Mouse (Mus musculus) monocyte, adult 5-6 weeks (primary cell): ENCODE results near the gene Diras1. TPM values are rescaled to one million over a fixed set of nuclear protein-coding genes. Genes with fewer than 3 reads are reported as not detected.
"Not testable (repeated sequence)": the region's sequence is repeated elsewhere in the genome, so short reads cannot be mapped to it uniquely, and the experiment has no call there.

Experiments
- ATAC-seq: fragments of 153-309, 156-312 bp; replicated peaks from 2 replicates; pipeline ENCODE4 v1.8.0; 2017; ENCODE audit warnings: mild to moderate bottlenecking; ENCODE audit not compliant: low TSS enrichment, insufficient number of reproducible peaks, severe bottlenecking, poor library complexity, low FRiP score
- total RNA-seq: library from RNA; stranded (forward); fragments of 200-1000, 200-491, 200-594 nt; gene quantifications from 3 replicates; pipeline ENCODE4 v1.2.3, GENCODE M21; 2017

Gene Diras1
- total RNA-seq, 1 experiment from 2014 or later, result 0.38 TPM

DNA sequence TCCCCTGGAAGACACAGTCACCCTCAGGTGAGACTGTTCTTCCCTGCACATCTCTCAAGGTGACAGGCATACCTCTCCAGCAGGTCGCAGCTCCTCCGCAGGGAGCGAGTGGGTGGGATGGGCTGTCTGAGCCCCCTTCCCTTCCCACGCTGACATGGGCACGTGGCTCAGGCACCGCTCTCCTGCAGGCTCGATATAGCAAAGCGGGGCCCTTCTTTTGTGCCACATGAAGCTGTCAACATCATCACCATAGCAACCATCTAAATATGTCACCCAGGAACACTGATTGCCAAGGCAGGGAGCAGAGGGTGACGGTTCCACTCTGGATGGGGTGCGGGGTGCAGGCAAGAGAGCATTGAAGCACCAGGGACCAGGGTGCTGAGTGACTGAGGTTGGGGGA is 24.3 kb downstream of the Diras1 start:
- ATAC-seq, result no peak

DNA sequence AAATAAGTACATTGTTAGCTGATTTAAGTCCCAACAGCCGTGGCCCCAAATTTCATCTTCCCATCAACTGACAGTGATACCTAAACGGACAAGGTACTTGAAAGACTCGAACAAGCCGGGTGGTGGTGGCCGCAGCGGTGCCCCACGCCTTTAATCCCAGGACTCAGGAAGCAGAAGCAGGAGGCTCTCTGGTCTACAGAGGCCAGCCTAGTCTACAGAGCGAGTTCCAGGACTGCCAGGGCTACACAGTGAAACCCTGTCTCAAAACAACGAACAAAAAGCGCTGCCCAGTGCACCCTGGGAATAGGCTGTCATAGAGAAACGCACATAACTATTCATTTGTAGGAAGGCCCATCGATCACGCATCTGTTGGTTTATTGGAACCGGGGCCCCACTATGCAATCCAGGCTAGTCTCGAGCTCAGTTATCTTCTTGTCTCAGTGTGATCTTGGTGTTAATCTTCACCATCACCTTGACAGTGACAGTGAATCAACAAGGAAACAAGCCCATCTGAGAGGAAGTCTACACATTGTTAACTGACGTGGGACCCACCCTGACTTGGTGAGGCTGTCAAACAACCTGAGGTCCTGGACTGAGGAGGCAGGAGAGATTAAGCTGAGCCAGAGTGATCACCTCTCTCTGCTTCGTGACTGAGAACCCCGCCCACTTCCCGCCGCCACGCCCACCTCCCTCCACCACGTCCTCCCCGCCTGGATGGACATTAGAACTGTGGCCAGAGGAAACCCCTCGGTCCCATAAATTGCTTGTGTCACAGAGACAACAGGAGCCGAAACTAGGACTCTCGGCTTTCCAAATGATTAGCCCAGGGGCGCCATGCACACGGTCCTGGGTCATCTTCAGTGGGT is 25.0 kb downstream of the Diras1 start:
- no peak for ATAC-seq

DNA sequence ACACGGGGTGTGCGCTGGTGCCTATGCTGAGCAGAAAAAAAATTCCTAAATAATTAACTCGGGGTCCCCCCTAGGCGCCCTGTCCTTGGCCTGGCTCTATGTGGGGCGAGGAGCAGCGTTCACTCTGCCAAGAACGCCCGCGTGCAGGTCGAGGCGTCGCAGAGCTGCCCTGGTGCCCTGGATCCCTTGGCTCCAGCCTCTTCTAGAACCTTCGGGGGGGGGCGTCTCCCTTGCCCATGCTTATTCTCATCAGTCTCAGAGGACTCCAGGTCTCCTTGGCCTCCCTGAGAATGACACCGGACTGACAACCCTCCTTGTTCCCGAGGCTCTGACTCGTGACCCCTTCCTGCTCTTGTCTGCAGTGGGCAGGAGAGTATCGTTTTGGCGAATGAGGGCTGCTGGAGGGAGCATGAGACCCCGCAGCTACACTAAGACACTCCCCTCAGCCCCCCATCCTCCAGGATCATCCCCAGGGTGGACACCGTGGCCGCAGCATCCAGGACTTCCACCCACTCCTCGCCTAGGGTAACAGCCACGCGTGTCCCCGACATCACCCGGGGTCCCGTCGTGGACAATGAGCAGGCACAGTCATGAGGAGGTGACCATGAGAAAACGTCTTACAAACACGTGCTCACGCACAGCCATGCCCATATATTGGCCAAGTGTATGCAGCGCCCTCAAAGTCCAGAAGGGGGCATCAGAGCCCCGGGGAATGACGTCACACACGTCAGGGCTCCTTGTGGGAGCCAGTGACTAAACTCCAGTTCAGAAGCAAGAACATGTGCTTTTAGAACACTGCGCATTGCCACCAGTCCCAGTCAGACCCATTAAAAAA is 25.9 kb downstream of the Diras1 start:
- ATAC-seq, result peak; percentile 84

DNA sequence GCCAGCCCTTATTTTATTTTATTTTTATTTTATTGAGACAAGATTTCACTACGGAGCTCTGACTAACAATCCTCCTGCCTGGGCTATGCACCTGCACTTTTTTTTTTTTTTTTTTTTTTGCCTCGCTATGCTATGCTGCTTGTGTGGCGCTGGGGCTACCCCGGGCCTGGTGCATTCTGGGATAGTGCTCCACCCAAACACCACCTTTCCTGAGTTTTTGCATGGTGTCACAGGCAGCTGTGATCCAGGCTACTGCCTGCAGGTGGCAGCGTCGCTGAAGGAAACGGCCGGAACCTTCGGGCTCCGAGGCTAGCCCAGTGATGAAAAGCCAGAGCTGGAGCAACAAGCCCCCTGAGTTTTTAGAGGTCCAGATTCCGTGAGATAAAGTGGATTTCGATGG is 26.7 kb downstream of the Diras1 start:
- no peak for ATAC-seq

DNA sequence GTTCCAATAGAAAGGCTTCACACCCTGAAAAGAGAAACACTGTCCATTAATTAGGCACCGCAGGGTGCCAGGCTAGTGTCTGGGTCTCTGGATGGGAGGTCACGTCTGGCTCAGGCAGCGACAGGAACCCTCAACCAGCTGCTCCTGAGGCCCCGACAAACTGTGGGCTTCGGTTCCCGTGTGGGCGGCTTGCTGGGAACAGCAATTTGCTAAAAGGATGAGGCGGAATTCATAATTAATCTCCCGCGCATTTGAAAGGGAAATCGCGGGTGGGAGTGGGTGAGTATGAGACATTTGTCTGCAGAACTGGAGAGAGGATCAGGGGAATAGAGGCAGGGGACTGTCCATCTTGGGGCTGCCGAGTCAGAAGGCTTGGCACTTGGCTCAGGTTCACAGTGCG is 27.4 kb downstream of the Diras1 start:
- no peak for ATAC-seq

DNA sequence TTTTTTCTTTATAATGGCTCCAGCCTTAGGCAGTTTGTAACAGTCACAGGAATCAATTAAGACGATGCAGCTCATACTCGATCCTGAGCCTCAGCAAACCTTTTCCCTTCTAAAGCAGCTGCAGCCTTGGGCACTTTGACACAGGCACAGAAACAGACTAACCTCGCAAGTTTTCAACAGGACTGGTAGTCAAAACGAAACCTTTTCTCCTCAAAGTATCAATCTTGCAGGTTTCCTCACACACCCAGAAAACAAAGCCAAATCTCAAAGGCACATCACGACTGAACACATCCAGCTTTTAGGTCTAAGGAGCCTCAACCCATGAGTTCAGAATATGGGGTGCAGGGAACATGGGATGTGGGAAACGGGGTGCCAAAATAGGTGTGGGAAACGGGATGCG is 28.1 kb downstream of the Diras1 start:
- ATAC-seq, result no peak

DNA sequence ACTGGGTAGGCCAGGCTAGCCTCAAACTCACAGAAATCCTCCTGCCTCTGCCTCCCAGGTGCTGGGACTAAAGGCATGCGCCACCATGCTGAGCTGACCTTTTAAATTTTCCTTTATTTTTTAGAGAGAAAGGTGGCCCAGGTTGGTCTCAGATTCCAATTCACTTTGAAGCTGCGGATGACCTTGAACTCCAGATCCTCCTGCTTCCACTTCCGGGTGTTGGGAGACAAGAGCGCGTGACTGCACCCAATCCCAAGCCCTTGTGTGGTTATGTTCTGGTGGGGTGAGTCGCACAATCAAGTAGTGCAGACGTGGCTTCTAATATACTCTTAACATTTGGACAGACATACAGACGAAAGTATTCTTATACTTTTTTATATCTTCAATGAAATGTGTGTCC is 29.0 kb downstream of the Diras1 start:
- ATAC-seq, result no peak

DNA sequence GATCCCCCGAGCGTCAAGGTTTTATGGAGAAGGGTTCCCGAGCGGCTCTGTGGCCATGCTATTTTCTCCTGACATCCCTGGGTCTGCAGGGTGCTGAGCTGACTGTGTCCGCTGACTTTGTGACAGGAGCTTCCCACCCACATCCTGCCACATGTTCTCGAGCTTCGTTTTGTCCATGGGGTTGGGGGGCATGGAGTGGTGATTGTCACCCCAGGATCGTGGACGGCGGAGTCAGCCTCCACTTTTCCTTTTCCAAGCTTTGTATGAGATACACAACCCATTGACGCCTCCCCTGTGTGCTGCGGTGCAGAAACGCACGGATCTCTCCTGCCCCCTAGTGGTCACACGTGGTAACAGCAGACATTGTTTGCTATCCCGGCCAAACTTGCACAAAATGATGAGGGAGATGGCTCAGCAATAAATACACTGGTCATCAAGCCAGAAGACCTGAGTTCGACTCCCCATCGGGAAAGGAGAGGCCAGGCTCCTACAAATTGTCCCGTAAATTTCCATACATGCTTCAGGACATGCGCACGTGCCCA is 30.3 kb downstream of the Diras1 start:
- peak; percentile 67 for ATAC-seq

DNA sequence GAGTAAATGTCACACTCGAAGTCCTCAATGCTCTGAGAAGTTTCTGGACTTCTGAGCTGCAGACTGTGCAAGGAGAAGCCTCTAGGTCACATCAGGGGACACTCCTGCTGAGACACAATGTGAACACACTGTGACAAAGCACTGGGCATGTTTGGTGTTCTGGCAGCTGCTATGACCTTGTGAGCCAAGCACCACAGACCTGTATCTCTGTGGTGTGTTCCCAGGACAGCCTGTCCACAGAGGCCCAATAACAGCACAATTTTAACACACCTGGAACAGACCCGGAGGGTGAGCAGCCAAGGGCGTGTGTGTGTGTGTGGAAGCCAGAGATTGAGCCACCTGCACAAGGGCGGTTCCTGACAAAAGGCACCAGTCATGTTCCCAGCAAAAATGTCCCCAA is 30.8 kb downstream of the Diras1 start:
- ATAC-seq, result no peak

DNA sequence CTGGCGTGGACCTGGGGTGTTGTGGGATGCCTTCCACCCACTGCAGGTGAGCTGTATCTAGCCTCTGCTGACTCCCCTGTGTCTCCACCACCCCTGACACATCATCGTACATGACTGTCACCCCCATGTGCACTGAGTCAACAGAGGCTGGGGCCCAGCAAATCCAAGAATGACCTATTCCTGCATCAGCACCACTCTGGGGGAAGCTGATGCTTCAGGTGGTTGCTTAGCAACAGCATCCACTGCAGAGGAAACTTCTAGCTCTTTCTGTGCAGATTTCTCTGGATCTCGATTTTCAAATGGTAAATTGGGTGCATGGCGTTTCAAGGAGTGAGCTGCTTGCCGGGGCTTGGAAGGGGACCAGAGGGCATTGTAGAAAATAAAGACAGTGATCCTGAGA is 32.2 kb downstream of the Diras1 start:
- ATAC-seq, result no peak

DNA sequence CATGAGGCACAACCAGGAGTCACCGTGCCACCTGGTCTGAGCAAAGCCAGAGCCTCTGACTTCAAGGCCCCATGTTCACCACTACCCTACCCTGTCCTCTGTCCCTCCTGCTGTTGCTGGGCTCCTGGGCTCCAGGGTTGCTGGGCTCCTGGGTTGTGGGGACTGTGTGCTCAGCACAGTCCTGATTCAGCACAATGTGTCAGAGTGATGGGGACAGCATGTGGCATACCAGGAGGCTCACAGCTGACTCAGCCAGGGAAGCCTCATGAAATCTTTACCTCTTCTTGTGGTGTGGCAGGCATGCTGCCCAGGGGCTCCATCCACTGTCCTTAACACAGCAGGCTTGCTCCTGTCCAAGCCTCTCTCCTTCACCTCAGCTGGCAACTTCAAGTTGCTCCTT is 33.5 kb downstream of the Diras1 start:
- ATAC-seq, result no peak

DNA sequence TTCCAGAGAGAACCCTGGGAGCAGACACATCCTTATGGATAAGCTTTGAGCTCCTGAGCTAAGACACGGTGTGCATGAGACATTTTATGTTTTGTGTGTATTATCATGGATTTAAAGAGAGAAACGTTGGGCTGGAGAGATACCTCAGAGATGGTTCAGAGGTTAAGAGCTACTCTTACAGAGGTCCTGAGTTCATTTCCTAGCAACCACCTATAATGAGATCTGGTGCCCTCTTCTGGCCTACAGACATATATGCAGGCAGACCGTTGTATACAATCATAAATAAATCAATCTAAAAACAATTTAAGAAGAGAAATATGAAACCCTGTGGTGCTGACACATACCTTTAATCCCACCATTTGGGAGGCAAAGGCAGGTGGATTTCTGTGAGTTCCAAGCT is 34.5 kb downstream of the Diras1 start:
- ATAC-seq, result no peak

DNA sequence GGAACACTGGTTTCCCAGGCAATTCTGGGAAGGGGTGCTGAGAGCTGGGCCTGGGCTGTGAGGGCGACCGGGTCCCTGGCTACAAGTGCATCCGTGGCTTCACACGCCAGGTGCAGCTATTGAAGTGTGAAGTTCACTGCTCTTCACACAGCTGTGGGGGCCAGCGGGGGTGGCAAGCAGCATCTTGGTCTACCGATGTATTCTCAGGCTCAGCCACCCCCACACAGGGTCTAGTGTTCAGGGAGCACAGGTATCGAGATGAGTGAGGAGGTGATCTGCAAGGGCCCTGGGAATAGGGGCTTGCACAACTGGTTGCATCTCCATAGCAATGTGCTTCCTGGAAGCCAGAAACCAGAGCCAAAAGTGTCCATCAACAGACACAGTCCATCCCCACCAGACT is 35.1 kb downstream of the Diras1 start:
- no peak for ATAC-seq

DNA sequence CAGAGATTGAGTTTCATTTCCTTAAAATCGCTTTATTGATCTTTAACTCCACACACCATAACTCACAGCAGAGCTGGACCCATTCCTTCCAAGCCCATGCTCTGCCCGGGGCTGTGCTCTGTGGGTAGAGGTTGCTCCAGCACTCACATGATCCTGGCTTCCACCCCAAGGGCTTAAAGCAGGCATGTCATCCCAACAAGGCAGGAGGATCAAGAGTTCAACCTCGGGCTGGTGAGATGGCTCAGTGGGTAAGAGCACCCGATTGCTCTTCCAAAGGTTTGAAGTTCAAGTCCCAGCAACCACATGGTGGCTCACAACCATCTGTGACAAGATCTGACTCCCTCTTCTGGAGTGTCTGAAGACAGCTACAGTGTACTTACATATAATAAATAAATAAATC is 35.6 kb downstream of the Diras1 start:
- not testable (repeated sequence) for ATAC-seq

DNA sequence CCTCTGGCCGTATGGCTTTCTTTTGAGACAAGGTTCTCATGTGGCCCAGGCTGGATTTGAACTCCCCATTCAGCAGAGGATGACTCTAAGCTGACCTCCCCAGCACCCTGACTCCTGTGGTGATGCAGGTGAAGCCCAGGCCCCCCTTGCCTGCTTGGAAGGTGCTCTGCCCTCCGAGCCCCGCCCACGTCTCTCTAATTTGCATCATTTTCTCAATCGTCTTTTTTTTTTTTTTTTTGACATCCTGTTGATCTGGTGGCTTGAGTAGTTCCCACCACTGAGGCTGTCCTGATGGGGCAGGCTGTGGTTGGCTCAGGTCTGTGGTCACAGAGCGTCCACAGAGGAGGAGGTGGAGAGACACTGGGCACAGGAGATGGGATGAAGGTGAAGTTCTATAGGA is 36.0 kb downstream of the Diras1 start:
- ATAC-seq, result no peak

DNA sequence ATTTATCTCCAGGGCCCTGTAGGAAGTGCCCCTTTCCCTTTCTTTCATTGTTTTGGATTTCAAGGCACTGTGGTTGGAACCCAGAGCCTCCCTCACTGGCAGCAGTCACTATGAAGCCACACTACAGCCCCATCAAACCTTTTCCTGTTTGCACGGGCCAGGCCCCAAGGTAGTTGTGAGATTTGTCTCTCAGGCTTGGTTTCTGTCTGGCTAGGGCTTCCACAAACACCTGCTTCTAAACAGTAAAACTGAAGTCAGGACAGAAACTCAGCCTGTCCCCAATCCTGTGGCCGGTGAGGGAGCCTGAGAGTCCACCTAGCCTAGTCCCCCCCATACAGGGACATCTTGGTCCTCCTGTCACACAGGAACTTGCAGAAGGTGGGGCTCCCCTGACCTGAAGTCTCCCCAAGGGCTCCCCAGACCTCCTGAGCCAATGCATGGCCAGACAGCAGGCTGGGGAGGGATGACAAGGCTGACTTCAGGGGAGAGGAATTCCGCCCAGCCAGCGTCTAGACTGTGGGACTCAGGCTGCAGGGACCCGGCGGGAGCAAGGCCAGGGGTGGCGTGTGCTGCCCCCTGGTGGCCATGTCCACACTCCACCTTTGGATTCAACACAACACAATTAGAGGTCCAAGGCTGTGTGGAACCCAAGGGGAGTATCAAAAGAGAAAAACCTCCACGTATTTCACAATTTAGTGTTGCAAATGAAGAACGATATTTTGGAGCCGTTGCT is 37.6 kb downstream of the Diras1 start:
- ATAC-seq, result peak; percentile 74; the same call in 1 of the 2 replicates

DNA sequence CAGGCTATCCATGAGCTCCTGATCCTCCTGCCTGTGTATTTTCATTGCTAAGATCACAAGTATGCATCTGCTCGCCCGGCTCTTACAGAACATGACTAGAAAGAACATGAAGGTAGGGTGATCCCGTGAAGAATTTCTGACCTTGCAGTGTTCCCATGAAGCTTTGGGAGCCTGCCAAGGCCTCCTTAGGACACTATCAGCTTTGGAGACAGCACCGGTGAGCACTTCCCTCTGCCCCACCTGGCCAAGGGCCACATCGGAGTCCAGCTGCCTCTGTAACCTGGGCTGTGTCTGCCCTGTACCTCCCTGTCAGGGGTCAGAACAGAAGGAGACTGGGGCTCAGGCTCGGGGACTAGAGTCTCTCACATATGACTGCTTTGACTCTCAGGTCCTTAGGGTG is 38.7 kb downstream of the Diras1 start:
- ATAC-seq, result no peak

DNA sequence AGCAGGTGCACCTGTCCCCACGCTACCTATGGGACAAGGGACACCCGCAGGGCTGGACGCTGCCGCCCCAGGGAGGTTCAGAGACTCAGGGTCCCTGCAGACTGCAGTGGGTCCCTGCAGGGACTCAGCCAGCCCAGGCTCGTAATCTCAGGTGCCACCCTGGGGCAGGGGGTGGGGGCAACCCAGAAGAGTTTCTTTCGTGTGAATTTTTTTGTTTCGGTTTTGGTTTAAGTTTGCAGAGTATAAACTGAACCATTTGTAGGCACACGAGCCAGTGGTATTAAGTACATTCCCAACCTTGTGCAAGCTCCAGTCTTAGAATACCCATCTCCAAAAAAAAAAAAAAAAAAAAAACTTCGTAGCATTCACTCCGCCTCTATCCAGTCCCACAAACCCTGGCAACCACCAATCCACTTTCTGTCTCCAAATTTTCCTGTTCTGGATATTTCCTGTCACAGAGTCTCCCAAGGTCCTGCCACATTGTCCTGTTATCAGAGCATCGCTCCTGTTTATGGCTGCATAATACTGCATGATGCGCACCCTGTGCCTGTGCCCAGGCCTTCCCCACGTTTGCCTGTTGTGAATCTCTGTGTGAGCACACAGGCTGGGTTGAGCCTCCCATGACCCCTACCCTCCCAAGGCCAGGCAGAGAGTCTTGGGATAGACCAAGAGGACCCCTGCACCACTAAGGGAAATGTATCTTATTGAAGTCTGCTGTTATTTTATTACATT is 39.3 kb downstream of the Diras1 start:
- ATAC-seq, result no peak
